Mouse (Mus musculus) C2C12 (cell line): ENCODE measurements at regions not wholly inside any gene's neighbourhood (a gene's known extent, or its start where the extent isn't known, plus 50 kb on each side); places are given as distances from the start of the nearest gene placed in this dataset.

Experiments
- CTCF ChIP-seq: IDR thresholded peaks from one replicate; pipeline ENCODE4 v1.5.1; 2011; ENCODE audit not compliant: control insufficient read depth, insufficient read depth, insufficient read length
- MAX ChIP-seq: IDR thresholded peaks from one replicate; pipeline ENCODE4 v1.6.1; 2011; ENCODE audit warnings: mild to moderate bottlenecking, control low read depth

DNA sequence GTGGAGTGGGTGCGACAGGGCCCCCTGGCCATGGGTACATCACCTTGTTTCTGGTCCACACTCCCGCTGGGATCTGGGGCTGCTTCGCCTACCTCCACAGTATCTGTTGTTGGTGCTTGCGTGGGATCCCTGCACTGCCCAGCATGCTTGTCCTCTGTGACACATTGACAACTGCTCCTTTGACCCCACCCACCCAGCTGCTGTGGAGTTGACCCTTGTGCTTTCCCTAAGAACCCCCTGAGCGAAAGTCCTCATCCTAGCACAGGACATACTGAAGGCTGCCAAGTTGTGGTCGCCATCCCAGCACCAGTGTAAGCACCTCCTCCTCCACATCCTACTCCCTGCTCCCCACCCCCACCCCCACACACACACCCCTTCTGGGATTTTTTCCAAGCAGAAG lies 63.6 kb upstream of the Dio3 start:
- TF ChIP-seq CTCF: no peak
- no peak for TF ChIP-seq MAX
